16 mouse cellular contexts compared by ENCODE assay signal in genomic region chr17:86988161-86988560, GRCm38 (mm10). TPM values are rescaled to one million over a fixed set of nuclear protein-coding genes. Genes with fewer than 3 reads are reported as not detected.
DNase-seq lines count a peak whose midpoint lies in the region; ATAC-seq and TF ChIP-seq lines count a peak whose summit lies in the region.
"Had no signal": no experiment of that assay in that cellular context is flagged by ENCODE, and none has a peak within 500 bp of the region (broad histone marks: within the 10 kb centered on the region; RNA-seq: fewer than 3 reads in every experiment).

No protein-coding gene starts in this region.

- H3K36me3 ChIP-seq in forebrain, embryonic 14.5 days (ENCODE audit: control insufficient read depth, insufficient read depth, low read length), result no peaks in the 10 kb centered on the region
- no peaks in the 10 kb centered on the region for H3K36me3 ChIP-seq in forebrain, embryonic 13.5 days (ENCODE audit: poor library complexity, severe bottlenecking)
- peaks cover 10 to 80% of the 10 kb centered on the region in 2 experiments for H3K36me3 ChIP-seq in CH12.LX (replicated peaks in 1 of 2; ENCODE audit: control insufficient read depth in 1 of 2, insufficient read depth in 1 of 2, low read length in 1 of 2)
- no peaks in the 10 kb centered on the region for H3K36me3 ChIP-seq in midbrain, postnatal 0 days (ENCODE audit: insufficient read depth, low read length)
- H3K36me3 ChIP-seq: stomach, embryonic 15.5 days had no signal

- H3K79me2 ChIP-seq in CH12.LX (replicated peaks; ENCODE audit: control insufficient read depth, extremely low read depth, insufficient read depth, poor library complexity, severe bottlenecking), result peaks cover 3% of the 10 kb centered on the region

- H3K9ac ChIP-seq in forebrain, embryonic 14.5 days (ENCODE audit: low read length), result no peak overlapping the region
- no peak overlapping the region for H3K9ac ChIP-seq in forebrain, embryonic 13.5 days
- H3K9ac ChIP-seq in CH12.LX (ENCODE audit: insufficient read depth, low read depth), result no peak overlapping the region
- no peak overlapping the region for H3K9ac ChIP-seq in midbrain, postnatal 0 days (replicated peaks; ENCODE audit: low read length, poor library complexity, severe bottlenecking)
- H3K9ac ChIP-seq: lung, embryonic 14.5 days; stomach, embryonic 15.5 days had no signal

- no peaks in the 10 kb centered on the region for H3K27me3 ChIP-seq in forebrain, embryonic 14.5 days (replicated peaks; ENCODE audit: control insufficient read depth, insufficient read depth, low read length)
- H3K27me3 ChIP-seq in forebrain, embryonic 13.5 days, result no peaks in the 10 kb centered on the region
- H3K27me3 ChIP-seq in CH12.LX (replicated peaks), result no peaks in the 10 kb centered on the region
- no peaks in the 10 kb centered on the region for H3K27me3 ChIP-seq in midbrain, postnatal 0 days (ENCODE audit: insufficient read depth, low read length)
- H3K27me3 ChIP-seq: stomach, embryonic 15.5 days had no signal

- H3K27ac ChIP-seq in forebrain, embryonic 14.5 days (ENCODE audit: low read depth, low read length), result no peak overlapping the region
- H3K27ac ChIP-seq in forebrain, embryonic 13.5 days, result no peak overlapping the region
- no peak overlapping the region for H3K27ac ChIP-seq in CH12.LX (ENCODE audit: insufficient read depth, low read depth)
- H3K27ac ChIP-seq in midbrain, postnatal 0 days (ENCODE audit: low read depth, low read length), result no peak overlapping the region
- H3K27ac ChIP-seq: stomach, embryonic 15.5 days had no signal

- in situ Hi-C loops in CH12.LX (cut with MboI; ENCODE audit: low pct_ligation_motif_present, low pct_unique_long_range_greater_than_20kb, low sequenced_read_pairs), result no loop called here

- H3K9me3 ChIP-seq in forebrain, embryonic 14.5 days (replicated peaks; ENCODE audit: control insufficient read depth, low read length), result no peaks in the 10 kb centered on the region
- no peaks in the 10 kb centered on the region for H3K9me3 ChIP-seq in forebrain, embryonic 13.5 days (replicated peaks)
- no peaks in the 10 kb centered on the region for H3K9me3 ChIP-seq in CH12.LX (replicated peaks; ENCODE audit: low read length)
- no peaks in the 10 kb centered on the region for H3K9me3 ChIP-seq in midbrain, postnatal 0 days (ENCODE audit: low read length)
- H3K9me3 ChIP-seq: stomach, embryonic 15.5 days had no signal

- no peak overlapping the region for H3K4me3 ChIP-seq in forebrain, embryonic 14.5 days (ENCODE audit: low read depth, low read length)
- H3K4me3 ChIP-seq in forebrain, embryonic 13.5 days, result no peak overlapping the region
- no peak overlapping the region for H3K4me3 ChIP-seq in CH12.LX (replicated peaks in 1 of 3; ENCODE audit: low read depth in 2 of 3, low read length in 2 of 3, poor library complexity in 1 of 3)
- no peak overlapping the region for H3K4me3 ChIP-seq in midbrain, postnatal 0 days (ENCODE audit: low read depth, low read length)
- H3K4me3 ChIP-seq: stomach, embryonic 15.5 days had no signal

- dilution Hi-C loops in CH12.LX (cut with MboI; ENCODE audit: extremely low pct_ligation_motif_present, extremely low pct_unique_long_range_greater_than_20kb, low sequenced_read_pairs), result no loop called here

- TF ChIP-seq POLR2A in CH12.LX (IDR thresholded peaks at IDR 0.05; ENCODE audit: low read depth, low read length), result no peak

- WGBS in forebrain, embryonic 14.5 days, result 83% methylated on average over 5 of the region's 5 CpGs
- 82% methylated on average over 5 of the region's 5 CpGs for WGBS in forebrain, embryonic 13.5 days
- WGBS in midbrain, postnatal 0 days, result 54% methylated on average over 5 of the region's 5 CpGs

- H3K4me2 ChIP-seq in forebrain, embryonic 14.5 days (ENCODE audit: low read length), result no peak overlapping the region
- no peak overlapping the region for H3K4me2 ChIP-seq in forebrain, embryonic 13.5 days
- H3K4me2 ChIP-seq in CH12.LX (ENCODE audit: insufficient read depth, low read depth, poor library complexity, severe bottlenecking), result no peak overlapping the region
- no peak overlapping the region for H3K4me2 ChIP-seq in midbrain, postnatal 0 days (ENCODE audit: low read depth, low read length, poor library complexity, severe bottlenecking)
- H3K4me2 ChIP-seq: lung, embryonic 14.5 days; stomach, embryonic 15.5 days had no signal

- peak; percentile 22 for TF ChIP-seq RAD21 in CH12.LX (IDR thresholded peaks at IDR 0.05; ENCODE audit: low read depth, low read length)

- TF ChIP-seq EP300 in CH12.LX (IDR thresholded peaks at IDR 0.05; ENCODE audit: low read length), result no peak

- peak in 1 of 2 experiments; percentile 39; a peak in 2 of 4 replicates for TF ChIP-seq CTCF in CH12.LX (conservative IDR thresholded peaks at IDR 0.05 in 1 of 2, IDR thresholded peaks at IDR 0.05 in 1 of 2; ENCODE audit: low read depth in 2 of 2, low read length in 2 of 2)
- peak; percentile 19 for TF ChIP-seq CTCF in midbrain, postnatal 0 days (IDR thresholded peaks at IDR 0.05)

- no peak for DNase-seq in forebrain, embryonic 14.5 days (ENCODE audit: low spot score)
- DNase-seq in kidney, adult 9 months, result peak; percentile 27
- DNase-seq in kidney, adult 8-10 months, result no peak
- DNase-seq in CH12.LX (ENCODE audit: extremely low read depth), result no peak
- no peak for DNase-seq in midbrain, postnatal 0 days (ENCODE audit: low spot score)
- no peak for DNase-seq in ovary, postnatal 36 days (ENCODE audit: low spot score)
- DNase-seq in right cerebral cortex, adult 2 months (ENCODE audit: low spot score in 2 of 2), result no peak
- DNase-seq: lung, embryonic 14.5 days had no signal

- ATAC-seq in forebrain, embryonic 14.5 days, result peak; percentile 26; the same call in 1 of the 2 replicates
- ATAC-seq in forebrain, embryonic 13.5 days, result no peak
- no peak for ATAC-seq in midbrain, postnatal 0 days (ENCODE audit: low FRiP score)

- H3K4me1 ChIP-seq in forebrain, embryonic 14.5 days (ENCODE audit: control insufficient read depth, insufficient read depth, low read length), result peaks cover 9% of the 10 kb centered on the region; the same call in 1 of the 2 replicates
- H3K4me1 ChIP-seq in forebrain, embryonic 13.5 days, result peaks cover 23% of the 10 kb centered on the region
- H3K4me1 ChIP-seq in CH12.LX (ENCODE audit: control insufficient read depth in 1 of 2, insufficient read depth in 2 of 2), result peaks cover 7 to 32% of the 10 kb centered on the region in 2 experiments
- H3K4me1 ChIP-seq in midbrain, postnatal 0 days (ENCODE audit: insufficient read depth, low read length), result 0 out of 2 replicates have a peak, but pooled peaks cover 2% of the 10 kb centered on the region

TF ChIP-seq in CH12.LX, 34 proteins besides CTCF, POLR2A, EP300 and RAD21:
- TF ChIP-seq ETS1 (conservative IDR thresholded peaks at IDR 0.05; ENCODE audit: low read depth, low read length) (no peak), MXI1 (IDR thresholded peaks at IDR 0.05; ENCODE audit: low read depth, low read length) (no peak), PAX5 (IDR thresholded peaks at IDR 0.05; ENCODE audit: low read length) (no peak), GABPA (IDR thresholded peaks at IDR 0.05; ENCODE audit: insufficient replicate concordance, low read depth, low read length) (no peak), MAX (IDR thresholded peaks at IDR 0.05; ENCODE audit: low read length) (no peak), UBTF (IDR thresholded peaks at IDR 0.05; ENCODE audit: low read depth, low read length) (no peak), SMC3 (IDR thresholded peaks at IDR 0.05; ENCODE audit: low read depth, low read length) (no peak)

RNA-seq across cellular contexts. Expression of gene Rhoq, which starts 25.3 kb away (rescaled TPM):
- polyA plus RNA-seq in forebrain, embryonic 14.5 days (2014; fragmentation: Nextera tagmentation; extraction: Ambion mirVana), result 5.2 and 6.2 TPM in 2 replicates
- polyA plus RNA-seq in forebrain, embryonic 13.5 days (2015; fragmentation: Nextera tagmentation; extraction: Ambion mirVana), result 5.1 and 5.7 TPM in 2 replicates
- total RNA-seq in CH12.LX (2012; rRNA removed) (10.7 and 18.8 TPM in 2 replicates), CH12.LX (2014; rRNA removed) (23.2 and 23.9 TPM in 2 replicates)
- 22.5 and 24.4 TPM in 2 replicates for polyA plus RNA-seq in CH12.LX (2012; ENCODE audit: insufficient read length, low read depth)
- total RNA-seq in midbrain, postnatal 0 days (2014; rRNA removed), result 23.1 and 26.3 TPM in 2 replicates
- 4.3 and 5.1 TPM in 2 replicates for polyA plus RNA-seq in midbrain, postnatal 0 days (2015; fragmentation: Nextera tagmentation; extraction: Ambion mirVana)

RNA-seq across cellular contexts. Expression of gene Pigf, which starts 37.0 kb away (rescaled TPM):
- polyA plus RNA-seq in forebrain, embryonic 14.5 days (2014; fragmentation: Nextera tagmentation; extraction: Ambion mirVana), result 34.8 and 35.3 TPM in 2 replicates
- 38.7 and 40.5 TPM in 2 replicates for polyA plus RNA-seq in forebrain, embryonic 13.5 days (2015; fragmentation: Nextera tagmentation; extraction: Ambion mirVana)
- total RNA-seq in CH12.LX (2012; rRNA removed), result 33.6 and 38.3 TPM in 2 replicates
- 70.8 and 73.0 TPM in 2 replicates for total RNA-seq in CH12.LX (2014; rRNA removed)
- polyA plus RNA-seq in CH12.LX (2012; ENCODE audit: insufficient read length, low read depth), result 34.4 and 37.6 TPM in 2 replicates
- 21.6 and 22.0 TPM in 2 replicates for total RNA-seq in midbrain, postnatal 0 days (2014; rRNA removed)
- polyA plus RNA-seq in midbrain, postnatal 0 days (2015; fragmentation: Nextera tagmentation; extraction: Ambion mirVana), result 29.4 and 31.3 TPM in 2 replicates

RNA-seq across cellular contexts. Expression of gene Cript, which starts 37.2 kb away (rescaled TPM):
- polyA plus RNA-seq in forebrain, embryonic 14.5 days (2014; fragmentation: Nextera tagmentation; extraction: Ambion mirVana), result 249 and 265 TPM in 2 replicates
- polyA plus RNA-seq in forebrain, embryonic 13.5 days (2015; fragmentation: Nextera tagmentation; extraction: Ambion mirVana), result 226 and 247 TPM in 2 replicates
- total RNA-seq in CH12.LX (2012; rRNA removed) (18.4 and 20.4 TPM in 2 replicates), CH12.LX (2014; rRNA removed) (43.1 and 47.7 TPM in 2 replicates)
- polyA plus RNA-seq in CH12.LX (2012; ENCODE audit: insufficient read length, low read depth), result 31.4 and 34.8 TPM in 2 replicates
- 51.4 and 51.6 TPM in 2 replicates for total RNA-seq in midbrain, postnatal 0 days (2014; rRNA removed)
- polyA plus RNA-seq in midbrain, postnatal 0 days (2015; fragmentation: Nextera tagmentation; extraction: Ambion mirVana), result 194 and 199 TPM in 2 replicates

RNA-seq across cellular contexts. Expression of gene Atp6v1e2, which starts 40.5 kb away (rescaled TPM):
- polyA plus RNA-seq in forebrain, embryonic 14.5 days (2014; fragmentation: Nextera tagmentation; extraction: Ambion mirVana), result not detected in 2 replicates
- polyA plus RNA-seq in forebrain, embryonic 13.5 days (2015; fragmentation: Nextera tagmentation; extraction: Ambion mirVana), result not detected in 2 replicates
- total RNA-seq in CH12.LX (2012; rRNA removed) (not detected in 2 replicates), CH12.LX (2014; rRNA removed) (not detected in 2 replicates)
- polyA plus RNA-seq in CH12.LX (2012; ENCODE audit: insufficient read length, low read depth), result not detected in 2 replicates
- not detected in 2 replicates for total RNA-seq in midbrain, postnatal 0 days (2014; rRNA removed)
- polyA plus RNA-seq in midbrain, postnatal 0 days (2015; fragmentation: Nextera tagmentation; extraction: Ambion mirVana), result 0.33 TPM in 1 of 2 replicates, not detected in the other
- total RNA-seq: adrenal gland, adult 2 months; granulocyte monocyte progenitor cell, adult 5-6 weeks; layer of hippocampus, adult 8-10 months; left cerebral cortex, postnatal 4 days; monocyte, adult 5-6 weeks had no signal
- polyA plus RNA-seq: adrenal gland, adult 2 months; forebrain, embryonic 11.5 days; lung, embryonic 14.5 days; stomach, embryonic 15.5 days had no signal
